8 mouse cellular contexts compared by ENCODE assay signal in genomic region chr1:135583678-135584515, GRCm38 (mm10). TPM values are rescaled to one million over a fixed set of nuclear protein-coding genes. Genes with fewer than 3 reads are reported as not detected.
DNase-seq lines count a peak whose midpoint lies in the region; ATAC-seq lines count a peak whose summit lies in the region.

No protein-coding gene starts in this region.

- peak overlapping the region; percentile 86 for H3K4me2 ChIP-seq in kidney, embryonic 15.5 days
- H3K4me2 ChIP-seq in forebrain, embryonic 13.5 days = peak overlapping the region; percentile 93
- peak overlapping the region; percentile 85 for H3K4me2 ChIP-seq in hindbrain, embryonic 14.5 days (replicated peaks)

- 0 out of 2 replicates have a peak, but pooled peaks have one; percentile 3 for ATAC-seq in kidney, embryonic 15.5 days (replicated peaks; ENCODE audit: low FRiP score)
- no peak for ATAC-seq in forebrain, embryonic 13.5 days
- no peak for ATAC-seq in hindbrain, embryonic 14.5 days (ENCODE audit: low FRiP score)
- no peak; the same call in 1 of the 2 replicates for ATAC-seq in frontal cortex, adult (ENCODE audit: low TSS enrichment)

- whole genome bisulfite sequencing in kidney, embryonic 15.5 days = 5% methylated on average over 21 of the region's 21 CpGs
- under 1% methylated on average over 21 of the region's 21 CpGs for WGBS in forebrain, embryonic 13.5 days
- 2% methylated on average over 21 of the region's 21 CpGs for WGBS in hindbrain, embryonic 14.5 days

- H3K27me3 ChIP-seq in kidney, embryonic 15.5 days = peaks cover 17% of the 10 kb centered on the region
- H3K27me3 ChIP-seq in forebrain, embryonic 13.5 days = no peaks in the 10 kb centered on the region
- H3K27me3 ChIP-seq in hindbrain, embryonic 14.5 days (ENCODE audit: control insufficient read depth, insufficient read depth, low read length) = no peaks in the 10 kb centered on the region

- H3K36me3 ChIP-seq in kidney, embryonic 15.5 days = no peaks in the 10 kb centered on the region
- H3K36me3 ChIP-seq in forebrain, embryonic 13.5 days (ENCODE audit: poor library complexity, severe bottlenecking) = 0 out of 2 replicates have a peak, but pooled peaks cover 3% of the 10 kb centered on the region
- peaks cover 4% of the 10 kb centered on the region; the same call in 1 of the 2 replicates for H3K36me3 ChIP-seq in hindbrain, embryonic 14.5 days (replicated peaks; ENCODE audit: control insufficient read depth, insufficient read depth)

- H3K4me1 ChIP-seq in kidney, embryonic 15.5 days = peaks cover 66% of the 10 kb centered on the region
- peaks cover 81% of the 10 kb centered on the region for H3K4me1 ChIP-seq in forebrain, embryonic 13.5 days
- peaks cover 66% of the 10 kb centered on the region for H3K4me1 ChIP-seq in hindbrain, embryonic 14.5 days (replicated peaks; ENCODE audit: control insufficient read depth, insufficient read depth, low read length)

- H3K9me3 ChIP-seq in kidney, embryonic 15.5 days (replicated peaks) = no peaks in the 10 kb centered on the region
- no peaks in the 10 kb centered on the region for H3K9me3 ChIP-seq in forebrain, embryonic 13.5 days (replicated peaks)
- no peaks in the 10 kb centered on the region for H3K9me3 ChIP-seq in hindbrain, embryonic 14.5 days (ENCODE audit: control insufficient read depth, low read length)

- peak overlapping the region; percentile 58 for H3K4me3 ChIP-seq in kidney, embryonic 15.5 days (replicated peaks)
- H3K4me3 ChIP-seq in forebrain, embryonic 13.5 days = peak overlapping the region; percentile 72
- peak overlapping the region; percentile 83 for H3K4me3 ChIP-seq in hindbrain, embryonic 14.5 days (replicated peaks; ENCODE audit: low read length)

- no peak for DNase-seq in kidney, adult 18-20 months
- peak; percentile 32 for DNase-seq in hindbrain, embryonic 14.5 days (ENCODE audit: low spot score)
- DNase-seq in lung, postnatal 10 days = peak; percentile 45
- no peak for DNase-seq in urinary bladder, postnatal 25 days (ENCODE audit: low spot score)
- DNase-seq in spleen, postnatal 14 days (ENCODE audit: low spot score in 2 of 2) = no peak

- H3K27ac ChIP-seq in kidney, embryonic 15.5 days = peak overlapping the region; percentile 82
- H3K27ac ChIP-seq in forebrain, embryonic 13.5 days = peak overlapping the region; percentile 94
- H3K27ac ChIP-seq in hindbrain, embryonic 14.5 days = peak overlapping the region; percentile 94

- peak overlapping the region; percentile 41 for H3K9ac ChIP-seq in kidney, embryonic 15.5 days
- peak overlapping the region; percentile 86 for H3K9ac ChIP-seq in forebrain, embryonic 13.5 days
- peak overlapping the region; percentile 93 for H3K9ac ChIP-seq in hindbrain, embryonic 14.5 days

RNA-seq across cellular contexts. Expression of gene Nav1, which starts 23.2 kb away (rescaled TPM):
- 16.4 and 16.6 TPM in 2 replicates for polyA plus RNA-seq in kidney, embryonic 15.5 days (2015; fragmentation: Nextera tagmentation; extraction: Ambion mirVana)
- polyA plus RNA-seq in forebrain, embryonic 13.5 days (2015; fragmentation: Nextera tagmentation; extraction: Ambion mirVana) = 30.6 and 33.3 TPM in 2 replicates
- polyA plus RNA-seq in hindbrain, embryonic 14.5 days (2014; fragmentation: Nextera tagmentation; extraction: Ambion mirVana) = 56.2 and 60.2 TPM in 2 replicates

Comparison
In these comparisons a context has a peak if more than half of its experiments do, and no peak if none do; other contexts are left out.
1. H3K9ac ChIP-seq: peak in every context shown above with its lines; median percentile 93 in hindbrain, embryonic 14.5 days; 86 in forebrain, embryonic 13.5 days; 41 in kidney, embryonic 15.5 days.
2. DNase-seq: peak in hindbrain, embryonic 14.5 days (single experiment) and lung, postnatal 10 days (single experiment); none in kidney, adult 18-20 months (single experiment), urinary bladder, postnatal 25 days (single experiment) and spleen, postnatal 14 days (0 of 2).
3. Peak in every context shown above with its lines, with median percentiles within 50 percentile points of each other: H3K27ac ChIP-seq, H3K4me2 ChIP-seq and H3K4me3 ChIP-seq.